Mouse (Mus musculus): ENCODE measurements at regions not wholly inside any gene's neighbourhood (a gene's known extent, or its start where the extent isn't known, plus 50 kb on each side); places are given as distances from the start of the nearest gene placed in this dataset.

DNA sequence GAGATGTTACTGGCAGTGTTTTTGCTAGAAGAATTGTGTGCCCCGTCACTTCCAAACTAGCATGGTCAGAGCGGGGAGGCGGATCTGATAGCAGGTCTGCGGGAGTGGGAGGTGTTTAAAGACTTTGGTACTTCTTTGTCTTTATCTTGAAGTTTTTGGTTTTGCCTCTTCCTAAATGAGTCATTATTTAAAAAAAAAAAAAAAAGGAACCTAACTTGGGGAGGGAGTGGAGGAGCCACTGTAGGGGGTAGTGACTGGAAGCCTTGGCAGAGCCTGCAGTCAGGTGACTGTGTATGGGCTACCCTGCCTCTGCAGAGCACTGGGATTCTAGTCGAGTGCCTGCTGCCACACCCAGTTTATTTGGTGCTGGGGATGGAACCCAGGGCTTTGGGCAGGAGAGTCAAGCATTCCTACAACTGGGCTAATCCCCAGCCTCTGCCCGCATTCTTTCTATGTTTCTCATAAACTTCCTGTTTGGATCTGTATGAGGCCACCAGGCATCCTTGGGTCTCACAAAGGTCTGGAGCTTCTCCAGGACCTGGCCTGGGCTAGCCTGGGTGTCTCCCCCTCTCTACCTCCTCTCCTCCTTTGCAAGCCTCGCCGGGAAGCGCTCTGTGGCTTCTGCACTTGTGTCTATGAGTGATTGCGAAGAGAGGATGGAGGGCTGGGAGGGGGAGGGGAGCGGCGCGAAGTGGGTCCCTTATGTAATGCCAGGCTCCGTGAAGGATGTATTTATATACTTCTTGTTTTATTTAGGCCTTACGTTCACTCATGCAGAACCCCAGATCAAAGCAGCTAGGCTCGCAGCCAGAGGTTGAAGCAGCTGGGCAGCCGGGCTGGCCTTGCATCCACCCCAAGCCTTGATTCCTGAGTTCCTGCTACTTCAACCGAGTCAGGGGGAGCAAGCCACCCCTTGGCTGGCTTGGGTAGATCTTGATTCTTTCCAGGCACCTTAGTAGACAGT lies 143.1 kb upstream of the Mrps10 start:
- Histone ChIP-seq H3K27ac (ENCODE audit: control insufficient read depth, insufficient read depth, low read depth, low read length) (no peak overlapping the region), H3K4me1 (ENCODE audit: control insufficient read depth, insufficient read depth, low read length) (peaks cover 2% of the 10 kb centered on the region), H3K4me3 (ENCODE audit: control insufficient read depth, low read depth, low read length) (no peak overlapping the region), H3K27me3 (ENCODE audit: control insufficient read depth, insufficient read depth, low read length) (no peaks in the 10 kb centered on the region), H3K36me3 (ENCODE audit: control insufficient read depth, insufficient read depth, low read length) (no peaks in the 10 kb centered on the region)
- TF ChIP-seq CTCF (IDR thresholded peaks at IDR 0.05; ENCODE audit: control insufficient read depth, insufficient read depth, insufficient replicate concordance, low read depth, low read length) (no peak), POLR2A (IDR thresholded peaks at IDR 0.05; ENCODE audit: control insufficient read depth, low read depth, low read length) (no peak)

DNA sequence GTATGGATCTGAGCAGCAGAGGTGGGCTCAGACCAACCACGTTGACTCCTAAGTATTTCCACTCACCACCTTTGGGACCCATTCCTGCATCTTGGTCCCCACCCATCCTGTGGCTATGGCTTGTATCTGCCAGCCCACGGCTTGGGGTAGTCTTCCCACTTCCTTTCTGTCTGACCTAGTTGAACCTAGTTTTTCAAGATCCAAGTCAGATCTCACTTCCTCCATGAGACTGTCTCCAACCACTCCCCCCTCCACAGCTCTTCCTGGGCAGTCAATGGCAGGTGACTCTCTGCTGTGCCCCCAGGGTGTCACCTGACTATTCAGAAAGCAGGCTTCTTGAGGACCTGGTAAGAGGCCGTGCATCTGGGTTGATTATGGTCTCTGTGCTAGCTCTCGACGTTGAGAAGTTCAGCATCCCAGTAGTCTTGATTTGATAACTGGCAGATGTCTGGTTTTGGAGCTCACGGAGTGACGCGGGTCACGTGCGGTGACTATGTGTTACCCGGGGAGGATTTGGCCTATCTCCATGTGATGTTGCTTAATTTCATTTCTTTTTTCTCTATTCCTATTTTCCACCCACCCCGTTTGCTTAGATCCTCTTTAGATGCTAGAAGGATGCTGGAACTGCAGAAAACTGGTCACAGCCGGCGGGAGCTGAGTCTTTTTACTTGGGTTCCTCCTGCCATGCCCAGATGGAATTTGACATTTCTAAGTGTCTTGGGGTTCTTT lies 147.5 kb upstream of the Mrps10 start:
- Histone ChIP-seq H3K27ac (ENCODE audit: control insufficient read depth, insufficient read depth, low read depth, low read length) (no peak overlapping the region), H3K4me1 (ENCODE audit: control insufficient read depth, insufficient read depth, low read length) (peaks cover under 1% of the 10 kb centered on the region), H3K4me3 (ENCODE audit: control insufficient read depth, low read depth, low read length) (no peak overlapping the region), H3K36me3 (ENCODE audit: control insufficient read depth, insufficient read depth, low read length) (no peaks in the 10 kb centered on the region), H3K27me3 (ENCODE audit: control insufficient read depth, insufficient read depth, low read length) (no peaks in the 10 kb centered on the region)
- TF ChIP-seq CTCF (IDR thresholded peaks at IDR 0.05; ENCODE audit: control insufficient read depth, insufficient read depth, insufficient replicate concordance, low read depth, low read length) = no peak
- TF ChIP-seq POLR2A (IDR thresholded peaks at IDR 0.05; ENCODE audit: control insufficient read depth, low read depth, low read length) = no peak

- TF ChIP-seq CTCF (IDR thresholded peaks at IDR 0.05; ENCODE audit: control insufficient read depth, insufficient read depth, insufficient replicate concordance, low read depth, low read length) (no peak), POLR2A (IDR thresholded peaks at IDR 0.05; ENCODE audit: control insufficient read depth, low read depth, low read length) (no peak)
- H3K4me1 ChIP-seq (ENCODE audit: control insufficient read depth, insufficient read depth, low read length) = no peaks in the 10 kb centered on the region; the same call in none of the 2 replicates
- H3K4me3 ChIP-seq (ENCODE audit: control insufficient read depth, low read depth, low read length) = no peak overlapping the region
- H3K27me3 ChIP-seq (ENCODE audit: control insufficient read depth, insufficient read depth, low read length) = no peaks in the 10 kb centered on the region
- H3K36me3 ChIP-seq (ENCODE audit: control insufficient read depth, insufficient read depth, low read length) = no peaks in the 10 kb centered on the region
- no peak overlapping the region for H3K27ac ChIP-seq (ENCODE audit: control insufficient read depth, insufficient read depth, low read depth, low read length)
Observed at GRCm38 (mm10) chr17:47219846-47220245, 148.8 kb upstream of the Mrps10 start.

- no peak overlapping the region for H3K27ac ChIP-seq (ENCODE audit: control insufficient read depth, insufficient read depth, low read depth, low read length)
- no peaks in the 10 kb centered on the region for H3K36me3 ChIP-seq (ENCODE audit: control insufficient read depth, insufficient read depth, low read length)
- H3K27me3 ChIP-seq (ENCODE audit: control insufficient read depth, insufficient read depth, low read length) = no peaks in the 10 kb centered on the region
- no peak overlapping the region; the same call in 1 of the 2 replicates for H3K4me3 ChIP-seq (ENCODE audit: control insufficient read depth, low read depth, low read length)
- no peaks in the 10 kb centered on the region; the same call in none of the 2 replicates for H3K4me1 ChIP-seq (ENCODE audit: control insufficient read depth, insufficient read depth, low read length)
- no peak for TF ChIP-seq CTCF (IDR thresholded peaks at IDR 0.05; ENCODE audit: control insufficient read depth, insufficient read depth, insufficient replicate concordance, low read depth, low read length)
- no peak for TF ChIP-seq POLR2A (IDR thresholded peaks at IDR 0.05; ENCODE audit: control insufficient read depth, low read depth, low read length)
Observed at GRCm38 (mm10) chr17:47216490-47216889, 152.2 kb upstream of the Mrps10 start.

DNA sequence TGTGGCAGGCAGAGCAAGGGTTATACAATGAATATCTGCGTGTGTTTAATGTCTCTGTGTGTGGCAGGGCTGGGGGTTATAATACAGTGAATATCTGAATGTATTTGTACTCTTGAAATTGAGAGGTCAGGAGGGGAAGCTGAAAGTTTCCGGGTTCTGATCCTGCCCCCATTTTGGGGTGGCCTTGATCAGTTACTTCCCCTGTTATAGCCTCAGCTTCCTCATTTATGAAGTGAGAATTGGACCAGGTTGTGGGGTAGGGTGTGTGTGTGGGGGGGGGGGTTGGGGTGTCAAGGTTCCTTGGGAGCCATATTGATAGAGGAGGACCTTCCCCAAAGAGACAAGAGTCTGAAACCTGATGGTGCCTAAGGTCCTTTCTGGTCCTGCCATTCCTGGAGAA lies 152.8 kb upstream of the Mrps10 start:
- Histone ChIP-seq H3K27me3 (ENCODE audit: control insufficient read depth, insufficient read depth, low read length) (no peaks in the 10 kb centered on the region), H3K4me3 (ENCODE audit: control insufficient read depth, low read depth, low read length) (no peak overlapping the region), H3K4me1 (ENCODE audit: control insufficient read depth, insufficient read depth, low read length) (peaks cover 3% of the 10 kb centered on the region), H3K36me3 (ENCODE audit: control insufficient read depth, insufficient read depth, low read length) (no peaks in the 10 kb centered on the region), H3K27ac (ENCODE audit: control insufficient read depth, insufficient read depth, low read depth, low read length) (no peak overlapping the region)
- TF ChIP-seq CTCF (IDR thresholded peaks at IDR 0.05; ENCODE audit: control insufficient read depth, insufficient read depth, insufficient replicate concordance, low read depth, low read length) (no peak), POLR2A (IDR thresholded peaks at IDR 0.05; ENCODE audit: control insufficient read depth, low read depth, low read length) (no peak)

- no peak overlapping the region for H3K27ac ChIP-seq (ENCODE audit: control insufficient read depth, insufficient read depth, low read depth, low read length)
- TF ChIP-seq CTCF (IDR thresholded peaks at IDR 0.05; ENCODE audit: control insufficient read depth, insufficient read depth, insufficient replicate concordance, low read depth, low read length) = no peak
- TF ChIP-seq POLR2A (IDR thresholded peaks at IDR 0.05; ENCODE audit: control insufficient read depth, low read depth, low read length) = no peak
- peaks cover 8% of the 10 kb centered on the region for H3K4me1 ChIP-seq (ENCODE audit: control insufficient read depth, insufficient read depth, low read length)
- H3K4me3 ChIP-seq (ENCODE audit: control insufficient read depth, low read depth, low read length) = no peak overlapping the region
- H3K36me3 ChIP-seq (ENCODE audit: control insufficient read depth, insufficient read depth, low read length) = no peaks in the 10 kb centered on the region
- no peaks in the 10 kb centered on the region for H3K27me3 ChIP-seq (ENCODE audit: control insufficient read depth, insufficient read depth, low read length)
Observed at GRCm38 (mm10) chr17:47214111-47214510, 154.6 kb upstream of the Mrps10 start.

All from testis, adult 2 months (tissue).